Mouse (Mus musculus): ENCODE measurements at regions not wholly inside any gene's neighbourhood (a gene's known extent, or its start where the extent isn't known, plus 50 kb on each side); places are given as distances from the start of the nearest gene placed in this dataset.

GRCm38 (mm10) chr4:54636986-54637641 is 307.7 kb upstream of the Zfp462 start:
- WGBS = 26% methylated on average over 3 of the region's 3 CpGs
- Histone ChIP-seq H3K36me3 (ENCODE audit: insufficient read depth, low read length) (no peaks in the 10 kb centered on the region), H3K27me3 (ENCODE audit: insufficient read depth, low read length) (no peaks in the 10 kb centered on the region), H3K27ac (no peak overlapping the region), H3K4me2 (ENCODE audit: low read length) (no peak overlapping the region), H3K4me1 (replicated peaks; ENCODE audit: insufficient read depth, low read length) (no peaks in the 10 kb centered on the region), H3K4me3 (replicated peaks; ENCODE audit: low read depth, low read length) (no peak overlapping the region), H3K9ac (ENCODE audit: low read depth, low read length) (no peak overlapping the region), H3K9me3 (replicated peaks; ENCODE audit: low read length) (no peaks in the 10 kb centered on the region)
- TF ChIP-seq CTCF (IDR thresholded peaks at IDR 0.05; ENCODE audit: low read depth) = no peak
- ATAC-seq (replicated peaks; ENCODE audit: low FRiP score, low read depth) (no peak), DNase-seq (ENCODE audit: low spot score) (no peak)

GRCm38 (mm10) chr4:54646033-54646432 is 298.8 kb upstream of the Zfp462 start:
- WGBS = 76% methylated on average over 11 of the region's 11 CpGs

GRCm38 (mm10) chr4:54646459-54646858 is 298.4 kb upstream of the Zfp462 start:
- Histone ChIP-seq H3K4me1 (replicated peaks; ENCODE audit: insufficient read depth, low read length) (no peaks in the 10 kb centered on the region), H3K27ac (no peak overlapping the region), H3K27me3 (ENCODE audit: insufficient read depth, low read length) (no peaks in the 10 kb centered on the region), H3K9me3 (replicated peaks; ENCODE audit: low read length) (no peaks in the 10 kb centered on the region), H3K4me3 (replicated peaks; ENCODE audit: low read depth, low read length) (no peak overlapping the region), H3K4me2 (ENCODE audit: low read length) (no peak overlapping the region), H3K36me3 (ENCODE audit: insufficient read depth, low read length) (no peaks in the 10 kb centered on the region), H3K9ac (ENCODE audit: low read depth, low read length) (no peak overlapping the region)
- ATAC-seq (replicated peaks; ENCODE audit: low FRiP score, low read depth) (no peak), DNase-seq (ENCODE audit: low spot score) (no peak)
- WGBS = 79% methylated on average over 8 of the region's 8 CpGs
- TF ChIP-seq CTCF (IDR thresholded peaks at IDR 0.05; ENCODE audit: low read depth) = no peak

More at GRCm38 (mm10) chr4:54646033-54646432, 298.8 kb upstream of the Zfp462 start:
- ATAC-seq (replicated peaks; ENCODE audit: low FRiP score, low read depth) (no peak), DNase-seq (ENCODE audit: low spot score) (no peak)
- no peaks in the 10 kb centered on the region for H3K9me3 ChIP-seq (replicated peaks; ENCODE audit: low read length)
- H3K9ac ChIP-seq (ENCODE audit: low read depth, low read length) = no peak overlapping the region
- H3K4me1 ChIP-seq (replicated peaks; ENCODE audit: insufficient read depth, low read length) = no peaks in the 10 kb centered on the region
- TF ChIP-seq CTCF (IDR thresholded peaks at IDR 0.05; ENCODE audit: low read depth) = no peak
- no peak overlapping the region for H3K27ac ChIP-seq
- H3K4me2 ChIP-seq (ENCODE audit: low read length) = no peak overlapping the region
- H3K4me3 ChIP-seq (replicated peaks; ENCODE audit: low read depth, low read length) = no peak overlapping the region
- H3K27me3 ChIP-seq (ENCODE audit: insufficient read depth, low read length) = no peaks in the 10 kb centered on the region
- no peaks in the 10 kb centered on the region for H3K36me3 ChIP-seq (ENCODE audit: insufficient read depth, low read length)

GRCm38 (mm10) chr4:54648254-54648653 is 296.6 kb upstream of the Zfp462 start:
- H3K9ac ChIP-seq (ENCODE audit: low read depth, low read length) = no peak overlapping the region
- no peak for TF ChIP-seq CTCF (IDR thresholded peaks at IDR 0.05; ENCODE audit: low read depth)
- no peak overlapping the region for H3K4me3 ChIP-seq (replicated peaks; ENCODE audit: low read depth, low read length)
- ATAC-seq (replicated peaks; ENCODE audit: low FRiP score, low read depth) (no peak), DNase-seq (ENCODE audit: low spot score) (peak; percentile 9)
- H3K36me3 ChIP-seq (ENCODE audit: insufficient read depth, low read length) = no peaks in the 10 kb centered on the region
- H3K4me1 ChIP-seq (replicated peaks; ENCODE audit: insufficient read depth, low read length) = no peaks in the 10 kb centered on the region
- H3K9me3 ChIP-seq (replicated peaks; ENCODE audit: low read length) = no peaks in the 10 kb centered on the region
- no peak overlapping the region for H3K27ac ChIP-seq
- no peak overlapping the region for H3K4me2 ChIP-seq (ENCODE audit: low read length)
- WGBS = 54% methylated on average over 4 of the region's 4 CpGs
- H3K27me3 ChIP-seq (ENCODE audit: insufficient read depth, low read length) = no peaks in the 10 kb centered on the region

- Histone ChIP-seq H3K4me3 (replicated peaks; ENCODE audit: low read depth, low read length) (no peak overlapping the region), H3K27ac (no peak overlapping the region), H3K9ac (ENCODE audit: low read depth, low read length) (no peak overlapping the region), H3K27me3 (ENCODE audit: insufficient read depth, low read length) (no peaks in the 10 kb centered on the region), H3K4me1 (replicated peaks; ENCODE audit: insufficient read depth, low read length) (no peaks in the 10 kb centered on the region), H3K9me3 (replicated peaks; ENCODE audit: low read length) (no peaks in the 10 kb centered on the region), H3K4me2 (ENCODE audit: low read length) (no peak overlapping the region), H3K36me3 (ENCODE audit: insufficient read depth, low read length) (no peaks in the 10 kb centered on the region)
- ATAC-seq (replicated peaks; ENCODE audit: low FRiP score, low read depth) (no peak), DNase-seq (ENCODE audit: low spot score) (no peak)
- TF ChIP-seq CTCF (IDR thresholded peaks at IDR 0.05; ENCODE audit: low read depth) = no peak
These were observed 293.2 kb upstream of the Zfp462 start for GRCm38 (mm10) chr4:54651646-54652110.

GRCm38 (mm10) chr4:54652111-54653021 is 292.5 kb upstream of the Zfp462 start:
- ATAC-seq (replicated peaks; ENCODE audit: low FRiP score, low read depth) (no peak), DNase-seq (ENCODE audit: low spot score) (no peak)
- Histone ChIP-seq H3K4me3 (replicated peaks; ENCODE audit: low read depth, low read length) (no peak overlapping the region), H3K27me3 (ENCODE audit: insufficient read depth, low read length) (no peaks in the 10 kb centered on the region), H3K9ac (ENCODE audit: low read depth, low read length) (no peak overlapping the region), H3K4me1 (replicated peaks; ENCODE audit: insufficient read depth, low read length) (no peaks in the 10 kb centered on the region), H3K27ac (no peak overlapping the region), H3K9me3 (replicated peaks; ENCODE audit: low read length) (no peaks in the 10 kb centered on the region), H3K36me3 (ENCODE audit: insufficient read depth, low read length) (no peaks in the 10 kb centered on the region), H3K4me2 (ENCODE audit: low read length) (no peak overlapping the region)
- no peak for TF ChIP-seq CTCF (IDR thresholded peaks at IDR 0.05; ENCODE audit: low read depth)
- 51% methylated on average over 11 of the region's 11 CpGs for WGBS
